Mouse (Mus musculus): ENCODE measurements around the gene Wars2. TPM values are rescaled to one million over a fixed set of nuclear protein-coding genes. Genes with fewer than 3 reads are reported as not detected.

Gene Wars2
- polyA plus RNA-seq, 1 experiment from 2014 or later: 8.3 TPM

DNA sequence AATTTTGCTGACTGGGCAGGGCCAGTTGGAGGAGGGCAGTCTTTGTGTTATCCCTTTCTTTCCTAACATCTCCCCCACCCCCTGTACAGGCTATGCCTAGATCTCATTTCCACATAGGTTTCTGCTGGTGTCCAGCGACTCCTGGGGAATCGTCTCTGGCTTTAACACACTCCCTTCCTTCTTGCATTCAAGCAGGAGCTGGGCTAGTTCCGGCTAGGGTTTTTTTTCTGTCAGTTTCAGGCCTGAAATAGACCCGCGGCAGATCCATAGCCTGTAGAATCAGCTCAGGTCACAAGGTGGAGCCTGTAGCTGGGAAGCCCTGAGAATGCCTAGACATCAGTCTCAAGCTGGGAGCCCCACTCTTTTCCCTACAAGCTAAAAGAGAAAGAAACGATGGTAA is 109.0 kb downstream of the Wars2 start:
- H3K9me3 ChIP-seq: no peaks in the 10 kb centered on the region
- peak overlapping the region; percentile 66 for H3K4me2 ChIP-seq
- peak overlapping the region; percentile 51; the same call in 1 of the 2 replicates for H3K9ac ChIP-seq (replicated peaks)
- H3K4me1 ChIP-seq (replicated peaks): peaks cover 65% of the 10 kb centered on the region
- peak overlapping the region; percentile 24 for H3K4me3 ChIP-seq (replicated peaks)
- under 1% methylated on average over 6 of the region's 6 CpGs for WGBS
- no peaks in the 10 kb centered on the region for H3K36me3 ChIP-seq
- ATAC-seq (ENCODE audit: insufficient number of reproducible peaks, insufficient read depth, low FRiP score, low TSS enrichment, low read depth): no peak
- H3K27ac ChIP-seq: peak overlapping the region; percentile 100
- H3K27me3 ChIP-seq: peaks cover 40% of the 10 kb centered on the region

DNA sequence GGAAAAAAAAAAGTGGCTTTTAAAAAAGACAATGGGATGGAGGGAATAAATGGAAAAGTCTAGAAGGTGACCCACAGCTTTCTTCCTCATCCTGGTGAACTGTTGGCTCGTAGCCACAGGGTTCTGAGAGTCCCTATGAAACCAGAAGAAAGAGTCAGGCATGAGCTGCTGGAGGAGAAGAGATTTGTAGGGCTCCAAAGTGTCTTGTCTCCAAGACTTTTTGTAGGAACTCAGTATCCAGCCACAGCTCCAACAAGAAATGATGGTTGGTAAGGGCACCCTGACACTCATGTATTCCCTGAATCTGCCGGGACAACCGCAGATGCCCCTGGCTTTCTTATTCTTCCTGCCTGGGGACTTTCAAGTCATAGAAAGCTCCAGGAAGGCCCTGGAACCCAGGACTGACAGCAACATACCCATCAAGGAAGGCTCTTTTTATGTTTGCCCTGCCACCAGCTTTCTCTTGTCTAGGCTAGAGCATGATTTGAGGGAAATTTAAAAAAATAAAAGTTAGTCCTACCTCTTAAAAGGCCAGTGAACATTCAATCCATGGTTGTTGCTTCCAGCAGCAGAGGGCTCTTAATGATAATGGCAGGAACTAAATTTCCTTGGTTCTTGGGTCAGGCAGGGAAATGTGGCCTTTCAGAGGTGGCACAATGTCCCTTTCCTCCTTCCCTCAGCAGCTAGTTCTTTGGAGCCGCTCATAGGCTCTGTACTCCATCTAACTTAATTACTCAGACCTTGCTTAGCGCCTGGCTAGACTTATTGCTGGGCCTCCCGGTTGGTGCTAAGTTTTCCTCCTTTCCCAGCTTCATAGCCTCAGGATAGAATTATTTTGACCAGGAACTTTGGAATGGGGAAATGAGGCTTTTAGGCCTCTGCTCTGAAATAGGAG is 110.7 kb downstream of the Wars2 start:
- Histone ChIP-seq H3K4me3 (replicated peaks) (peak overlapping the region; percentile 87), H3K27ac (peak overlapping the region; percentile 100), H3K9ac (replicated peaks) (peak overlapping the region; percentile 56), H3K27me3 (peaks cover 24% of the 10 kb centered on the region), H3K9me3 (no peaks in the 10 kb centered on the region), H3K36me3 (no peaks in the 10 kb centered on the region), H3K4me1 (replicated peaks) (peaks cover 50% of the 10 kb centered on the region), H3K4me2 (peak overlapping the region; percentile 66)
- 12% methylated on average over 6 of the region's 6 CpGs for WGBS
- ATAC-seq (ENCODE audit: insufficient number of reproducible peaks, insufficient read depth, low FRiP score, low TSS enrichment, low read depth): no peak

DNA sequence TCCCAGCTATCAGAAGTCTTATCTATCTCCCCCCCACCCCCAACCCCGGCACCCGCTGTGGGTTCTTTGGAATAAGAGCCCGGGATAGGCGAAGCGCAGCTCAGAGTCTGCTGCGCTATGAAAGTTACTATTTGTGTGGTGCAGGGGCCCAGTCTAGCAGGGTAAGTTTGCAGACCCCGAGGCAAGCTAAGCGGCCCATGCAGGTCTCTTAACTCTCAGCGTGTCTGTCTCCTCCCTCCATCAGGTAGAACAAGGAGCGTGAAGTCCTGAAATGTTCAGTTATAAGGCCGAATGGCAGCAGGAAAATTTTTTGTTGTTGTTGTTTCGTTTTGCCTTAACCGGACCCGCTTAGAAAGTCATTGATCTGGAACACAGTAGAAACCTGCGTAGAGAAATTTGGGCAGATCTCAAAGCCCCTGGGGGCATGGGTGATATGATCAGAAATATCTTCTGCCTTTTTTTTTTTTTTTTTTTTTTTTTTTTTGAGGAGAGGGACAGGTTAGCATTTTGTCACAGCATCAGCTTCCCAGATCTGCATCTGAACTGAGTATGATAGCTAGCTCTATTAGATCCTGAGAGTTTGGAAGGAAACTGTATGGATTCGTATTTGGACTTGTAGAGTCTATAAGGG is 111.7 kb downstream of the Wars2 start:
- ATAC-seq (ENCODE audit: insufficient number of reproducible peaks, insufficient read depth, low FRiP score, low TSS enrichment, low read depth): no peak
- peak overlapping the region; percentile 56 for H3K9ac ChIP-seq (replicated peaks)
- H3K27me3 ChIP-seq: peaks cover 20% of the 10 kb centered on the region
- H3K27ac ChIP-seq: peak overlapping the region; percentile 100
- H3K4me2 ChIP-seq: peak overlapping the region; percentile 66
- H3K4me1 ChIP-seq (replicated peaks): peaks cover 54% of the 10 kb centered on the region
- WGBS: 1% methylated on average over 16 of the region's 16 CpGs
- peak overlapping the region; percentile 87 for H3K4me3 ChIP-seq (replicated peaks)
- no peaks in the 10 kb centered on the region for H3K9me3 ChIP-seq
- peaks cover 7% of the 10 kb centered on the region for H3K36me3 ChIP-seq

DNA sequence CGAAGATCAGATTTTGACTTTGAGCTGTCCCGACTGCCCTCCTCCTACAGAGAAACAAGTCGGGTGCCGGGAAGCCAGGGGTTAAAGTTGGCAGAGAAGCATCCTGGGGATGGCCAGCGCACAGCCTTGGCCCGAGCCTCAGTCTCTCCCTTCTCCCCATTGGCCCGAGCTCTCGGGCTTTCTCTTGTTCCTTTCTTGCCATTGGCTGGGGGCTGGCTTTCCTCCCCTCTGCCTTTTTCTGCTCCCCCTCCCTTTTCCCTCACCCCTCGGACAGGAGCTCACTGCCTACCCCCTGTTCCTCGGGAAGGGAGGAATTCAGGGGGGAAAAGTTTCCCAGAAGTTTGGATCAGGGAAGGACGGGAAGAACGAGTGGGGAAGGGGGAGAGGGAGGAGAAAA is 112.2 kb downstream of the Wars2 start:
- peaks cover 17% of the 10 kb centered on the region for H3K27me3 ChIP-seq
- H3K4me1 ChIP-seq (replicated peaks): peaks cover 53% of the 10 kb centered on the region
- peak overlapping the region; percentile 87 for H3K4me3 ChIP-seq (replicated peaks)
- peak overlapping the region; percentile 66 for H3K4me2 ChIP-seq
- H3K27ac ChIP-seq: peak overlapping the region; percentile 100
- ATAC-seq (ENCODE audit: insufficient number of reproducible peaks, insufficient read depth, low FRiP score, low TSS enrichment, low read depth): peak; percentile 91
- H3K9ac ChIP-seq (replicated peaks): peak overlapping the region; percentile 100
- 0% methylated on average over 12 of the region's 12 CpGs for WGBS
- H3K9me3 ChIP-seq: no peaks in the 10 kb centered on the region
- H3K36me3 ChIP-seq: peaks cover 12% of the 10 kb centered on the region

DNA sequence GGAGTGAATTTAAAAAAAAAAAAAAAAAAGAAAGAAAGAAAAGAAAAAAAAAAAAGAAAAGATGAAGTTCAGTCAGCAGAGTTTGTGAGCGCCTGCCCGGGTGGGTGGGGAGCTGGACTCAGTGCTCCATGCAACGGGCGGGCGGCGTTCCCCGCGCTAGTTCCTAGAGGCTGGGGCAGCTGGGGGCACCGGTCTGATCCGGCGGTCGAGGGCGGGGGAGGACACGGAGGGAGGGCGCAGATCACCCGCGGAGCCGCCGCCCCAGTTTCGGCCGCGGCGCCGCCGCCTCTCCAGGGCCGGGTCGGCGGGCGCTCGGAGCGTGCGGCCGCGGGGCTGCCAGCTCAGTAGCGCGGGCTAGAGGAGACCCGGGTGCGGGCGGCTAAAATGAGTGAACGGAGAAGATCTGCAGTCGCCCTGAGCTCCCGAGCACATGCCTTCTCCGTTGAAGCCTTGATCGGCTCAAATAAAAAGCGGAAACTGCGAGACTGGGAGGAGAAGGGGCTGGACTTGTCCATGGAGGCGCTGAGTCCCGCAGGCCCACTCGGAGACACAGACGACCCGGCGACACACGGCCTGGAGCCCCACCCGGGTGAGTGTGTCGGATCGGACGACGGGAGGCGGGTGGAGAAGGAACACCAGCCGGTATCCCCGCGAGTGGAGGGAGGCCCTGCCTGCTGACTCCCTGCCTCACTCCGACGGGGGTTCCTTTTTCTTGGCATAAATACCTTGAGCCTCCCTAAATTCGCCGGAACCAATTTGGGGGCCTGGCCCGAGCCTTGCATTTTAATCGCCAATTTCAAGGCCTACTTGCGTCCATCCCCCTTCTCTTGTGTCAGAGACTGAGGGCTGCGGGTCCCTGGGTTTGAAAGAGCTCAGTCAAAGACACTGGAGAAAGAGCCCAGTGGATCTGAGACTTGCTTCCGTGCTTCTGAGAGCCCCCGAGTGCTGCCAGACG is 112.9 kb downstream of the Wars2 start:
- Histone ChIP-seq H3K9ac (replicated peaks) (peak overlapping the region; percentile 100), H3K36me3 (peaks cover 15% of the 10 kb centered on the region), H3K4me2 (peak overlapping the region; percentile 66), H3K27me3 (peaks cover 17% of the 10 kb centered on the region), H3K27ac (peak overlapping the region; percentile 100), H3K9me3 (no peaks in the 10 kb centered on the region), H3K4me1 (replicated peaks) (peaks cover 56% of the 10 kb centered on the region), H3K4me3 (replicated peaks) (peak overlapping the region; percentile 87)
- ATAC-seq (ENCODE audit: insufficient number of reproducible peaks, insufficient read depth, low FRiP score, low TSS enrichment, low read depth): peak; percentile 27; the same call in 1 of the 2 replicates
- WGBS: under 1% methylated on average over 71 of the region's 73 CpGs

DNA sequence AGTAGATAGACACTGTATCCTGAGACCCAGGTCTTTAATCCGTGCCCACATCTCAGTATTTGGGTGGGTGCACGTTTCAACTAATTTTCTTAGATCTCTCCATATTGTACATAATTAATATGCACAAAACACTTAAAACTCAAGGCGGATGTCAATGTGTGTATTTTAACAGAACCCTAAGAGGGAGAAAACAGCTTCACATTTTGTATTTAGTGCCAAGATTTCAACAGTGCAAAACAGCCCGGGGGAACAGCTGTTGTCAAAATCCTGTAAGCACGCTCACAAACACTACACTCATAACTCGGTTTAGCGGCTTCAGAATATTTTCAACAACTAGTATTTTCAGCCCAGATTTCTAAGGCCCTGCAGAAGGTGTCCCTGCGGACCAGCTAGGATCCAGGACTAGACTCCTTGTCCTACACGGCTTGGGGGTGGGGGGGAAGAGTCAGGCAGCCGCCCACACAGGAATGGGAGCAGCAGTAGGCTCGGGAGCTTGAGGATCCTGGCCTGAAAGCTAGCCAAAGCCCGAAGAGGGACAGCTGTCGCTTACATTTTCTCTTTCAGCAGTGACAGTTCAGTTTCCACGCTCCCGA is 113.8 kb downstream of the Wars2 start:
- Histone ChIP-seq H3K36me3 (peaks cover 15% of the 10 kb centered on the region), H3K27ac (peak overlapping the region; percentile 100), H3K4me3 (replicated peaks) (peak overlapping the region; percentile 87), H3K4me1 (replicated peaks) (peaks cover 48% of the 10 kb centered on the region), H3K27me3 (peaks cover 17% of the 10 kb centered on the region), H3K9ac (replicated peaks) (peak overlapping the region; percentile 100), H3K9me3 (no peaks in the 10 kb centered on the region), H3K4me2 (peak overlapping the region; percentile 66)
- 0% methylated on average over 15 of the region's 15 CpGs for WGBS
- no peak for ATAC-seq (ENCODE audit: insufficient number of reproducible peaks, insufficient read depth, low FRiP score, low TSS enrichment, low read depth)

DNA sequence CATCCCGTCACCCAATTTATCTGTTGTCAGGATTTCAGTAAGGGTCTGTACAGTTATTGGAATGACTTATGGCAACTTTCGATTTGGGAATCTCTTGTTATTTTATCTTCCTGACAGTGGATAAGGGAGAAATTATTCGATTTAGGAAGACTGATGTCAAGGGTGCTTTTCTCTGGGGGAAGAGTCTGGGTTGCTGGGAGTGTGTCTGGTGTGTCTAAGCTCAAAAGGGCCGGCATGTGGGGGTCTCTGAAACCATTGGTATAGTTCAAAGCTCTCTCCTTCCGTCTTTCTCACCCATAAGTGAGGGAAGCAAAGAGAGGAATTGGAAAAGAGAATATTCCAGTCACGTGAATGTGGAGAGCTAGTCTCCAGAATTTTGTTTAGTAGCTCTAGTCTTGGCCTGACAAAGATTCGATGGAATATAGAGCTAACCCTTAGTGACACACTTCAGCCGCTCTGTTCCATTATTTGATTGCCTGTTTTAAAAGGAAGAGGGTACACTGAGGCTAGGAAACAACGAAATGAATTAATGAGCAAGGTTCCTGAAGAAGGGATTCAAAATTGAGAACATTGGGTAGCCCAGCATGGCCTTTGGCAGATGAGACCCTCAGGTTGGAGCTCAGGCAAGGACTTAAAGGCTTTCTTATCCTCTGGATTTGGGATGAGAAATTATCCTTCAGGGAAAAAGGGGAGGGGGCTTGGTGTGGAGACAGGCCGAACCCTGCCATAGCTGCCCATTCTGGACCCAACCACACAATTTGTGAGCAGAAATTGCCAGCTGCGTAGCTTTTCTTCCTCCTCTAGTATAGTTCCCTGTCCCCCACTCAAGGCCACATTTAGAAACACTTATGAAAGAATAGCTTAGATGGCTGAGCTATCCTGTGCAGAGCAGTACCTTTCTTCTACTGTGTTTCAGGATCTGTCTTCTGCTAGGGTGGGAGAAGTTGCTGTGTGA is 114.8 kb downstream of the Wars2 start:
- no peaks in the 10 kb centered on the region for H3K9me3 ChIP-seq
- ATAC-seq (ENCODE audit: insufficient number of reproducible peaks, insufficient read depth, low FRiP score, low TSS enrichment, low read depth): no peak
- peak overlapping the region; percentile 87 for H3K4me3 ChIP-seq (replicated peaks)
- peak overlapping the region; percentile 100 for H3K27ac ChIP-seq
- peaks cover 41% of the 10 kb centered on the region for H3K4me1 ChIP-seq (replicated peaks)
- H3K4me2 ChIP-seq: peak overlapping the region; percentile 66
- 3% methylated on average over 11 of the region's 11 CpGs for WGBS
- peaks cover 15% of the 10 kb centered on the region for H3K36me3 ChIP-seq
- H3K9ac ChIP-seq (replicated peaks): peak overlapping the region; percentile 100
- peaks cover 12% of the 10 kb centered on the region for H3K27me3 ChIP-seq

DNA sequence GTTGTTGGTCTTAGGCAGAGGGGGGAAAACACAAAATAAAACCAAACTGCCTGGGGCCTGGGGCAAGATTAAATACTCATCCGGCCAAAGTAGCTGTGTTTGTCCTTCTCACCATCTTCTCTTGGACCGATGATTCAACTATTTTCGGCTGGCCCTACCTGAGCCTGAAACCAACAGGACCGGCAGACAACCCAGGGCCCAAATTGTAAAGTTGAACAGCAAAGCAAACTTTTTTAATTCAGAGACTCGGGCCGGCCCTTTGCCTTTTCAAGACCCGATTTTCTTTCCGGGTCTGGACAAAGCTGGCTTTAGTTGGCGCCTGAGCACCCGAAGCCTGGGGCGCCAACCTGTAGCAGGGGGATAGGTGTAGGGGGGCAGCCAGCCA is 115.5 kb downstream of the Wars2 start:
- Histone ChIP-seq H3K4me3 (replicated peaks) (peak overlapping the region; percentile 87), H3K36me3 (peaks cover 15% of the 10 kb centered on the region), H3K27ac (peak overlapping the region; percentile 100), H3K4me2 (peak overlapping the region; percentile 66), H3K9ac (replicated peaks) (peak overlapping the region; percentile 100), H3K27me3 (peaks cover 6% of the 10 kb centered on the region; the same call in 1 of the 2 replicates), H3K9me3 (no peaks in the 10 kb centered on the region), H3K4me1 (replicated peaks) (peaks cover 38% of the 10 kb centered on the region)
- no peak for ATAC-seq (ENCODE audit: insufficient number of reproducible peaks, insufficient read depth, low FRiP score, low TSS enrichment, low read depth)
- 2% methylated on average over 11 of the region's 11 CpGs for WGBS

DNA sequence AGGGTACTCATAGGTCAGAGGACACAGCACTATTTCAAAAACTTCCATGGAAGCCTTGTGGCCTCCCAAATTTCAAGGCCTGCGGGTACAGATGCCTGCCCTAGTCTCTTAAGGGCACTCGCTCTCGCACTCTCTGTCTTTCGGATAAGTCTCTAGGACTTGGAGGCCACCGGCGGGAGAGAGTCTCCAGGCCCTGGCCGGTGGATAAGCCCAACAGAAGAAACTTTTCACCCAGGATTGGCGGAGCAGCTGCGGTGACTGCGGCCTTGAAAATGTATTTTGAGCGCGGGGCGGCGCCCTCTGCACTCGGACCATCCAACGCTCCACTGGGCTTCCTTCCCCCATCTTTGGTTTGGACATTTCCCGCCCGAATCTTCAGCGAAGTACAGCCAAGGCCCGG is 115.9 kb downstream of the Wars2 start:
- peak overlapping the region; percentile 66 for H3K4me2 ChIP-seq
- H3K27ac ChIP-seq: peak overlapping the region; percentile 100
- peaks cover 38% of the 10 kb centered on the region for H3K4me1 ChIP-seq (replicated peaks)
- H3K9ac ChIP-seq (replicated peaks): peak overlapping the region; percentile 100
- H3K4me3 ChIP-seq (replicated peaks): peak overlapping the region; percentile 87
- 1% methylated on average over 20 of the region's 20 CpGs for WGBS
- ATAC-seq (ENCODE audit: insufficient number of reproducible peaks, insufficient read depth, low FRiP score, low TSS enrichment, low read depth): no peak
- no peaks in the 10 kb centered on the region for H3K9me3 ChIP-seq
- H3K36me3 ChIP-seq: peaks cover 15% of the 10 kb centered on the region
- peaks cover 3% of the 10 kb centered on the region; the same call in 1 of the 2 replicates for H3K27me3 ChIP-seq
